Mouse (Mus musculus) CH12F3 (cell line): ENCODE results near the gene Timm50.

ENCODE experiments used
- in situ Hi-C: fragments of 300-500 bp; cut with MboI; formaldehyde crosslinking; loops from 2 replicates; pipeline ENCODE4 v1.14.3; 2020; ENCODE audit warnings: low sequenced_read_pairs

The Timm50 gene

DNA sequence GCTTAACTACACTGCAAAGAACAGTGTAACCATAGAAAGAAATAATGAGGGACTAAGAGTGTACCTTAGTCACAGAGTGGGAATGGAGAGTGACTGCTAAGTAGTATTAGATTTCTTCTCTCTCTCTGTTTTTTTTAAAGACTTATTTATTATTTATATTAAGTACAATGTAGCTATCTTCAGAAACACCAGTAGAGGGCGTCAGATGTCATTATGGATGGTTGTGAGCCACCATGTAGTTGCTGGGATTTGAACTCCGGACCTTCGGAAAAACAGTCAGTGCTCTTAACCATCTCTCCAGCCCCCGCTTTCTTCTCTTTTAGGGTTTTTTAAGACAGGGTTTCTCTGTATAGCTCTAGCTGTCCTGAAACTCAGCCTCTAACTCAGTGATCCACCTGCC lies 14.6 kb upstream of the Timm50 start:
- in situ Hi-C loops = no loop called here

DNA sequence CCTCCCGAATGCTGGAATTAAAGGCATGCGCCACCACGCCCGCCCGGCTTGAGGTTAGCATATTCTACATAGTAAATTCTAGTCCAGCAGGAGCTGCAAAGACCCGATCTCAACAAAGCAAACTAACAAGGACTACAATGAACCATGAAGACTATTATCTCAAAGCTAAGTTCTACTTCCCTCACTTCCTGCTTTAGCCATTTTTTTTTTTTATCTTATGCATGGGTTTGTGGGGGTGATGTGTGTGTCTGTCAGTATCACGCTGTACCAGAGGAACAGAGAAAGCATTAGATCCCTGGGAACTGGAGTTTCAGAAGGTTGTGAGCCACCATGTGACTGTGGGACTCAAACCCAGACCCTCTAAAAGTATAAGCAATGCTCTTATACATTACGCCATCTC lies 13.4 kb upstream of the Timm50 start:
- in situ Hi-C loops = no loop called here

DNA sequence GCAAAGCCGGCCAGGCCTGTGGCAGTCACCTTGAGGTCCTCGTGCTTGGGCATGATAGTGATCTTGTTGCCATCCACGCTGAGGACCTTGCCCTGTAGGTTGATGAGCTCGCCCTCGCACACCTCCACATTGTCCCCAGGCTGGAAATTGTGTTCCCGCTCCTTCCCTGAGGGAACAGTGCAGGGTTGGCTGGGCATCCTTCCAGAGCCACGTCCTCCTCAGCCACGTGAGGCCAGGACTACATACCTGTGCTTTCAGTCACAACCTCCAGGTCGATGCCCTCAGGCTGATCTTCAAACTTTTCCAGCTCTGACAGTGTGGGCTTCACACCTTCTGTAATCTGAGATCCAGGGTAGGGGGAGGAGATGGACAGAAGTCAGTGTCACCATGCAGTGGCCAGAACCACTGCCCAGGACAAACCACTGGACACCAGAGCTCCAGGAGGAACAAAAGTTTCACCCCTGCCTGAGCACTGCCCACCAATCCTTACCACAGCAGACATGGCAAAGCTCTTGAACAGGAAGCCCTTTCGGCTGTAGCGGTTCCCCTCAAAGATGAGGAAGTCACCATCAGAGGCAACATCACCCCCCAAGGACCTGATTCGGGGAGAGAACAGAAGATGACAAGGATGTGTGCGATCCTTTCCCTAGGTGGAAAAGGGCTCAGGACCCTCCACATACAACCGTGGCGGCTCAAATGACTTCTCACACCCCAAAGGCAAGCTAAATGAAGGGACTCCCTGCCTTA lies 10.3 kb upstream of the Timm50 start:
- in situ Hi-C loops = no loop called here

DNA sequence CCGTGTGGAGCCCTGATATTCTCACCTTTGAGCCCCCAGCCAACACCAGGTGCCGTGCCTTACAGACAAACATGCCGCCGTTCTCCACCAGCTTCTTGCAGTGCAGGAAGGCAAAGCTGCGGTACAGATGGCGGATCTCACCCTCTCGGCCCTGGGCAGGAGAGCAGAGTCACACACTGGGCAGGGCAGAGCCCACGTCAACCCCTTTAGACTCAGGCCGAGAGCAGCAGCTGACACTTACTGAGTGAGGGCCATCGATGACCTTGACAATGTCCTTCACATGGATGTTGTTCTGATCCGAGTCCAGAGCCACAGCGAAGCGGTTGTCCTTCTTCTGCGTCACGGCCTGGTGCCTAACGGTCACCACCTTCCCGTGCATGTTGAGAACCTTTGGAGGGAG lies 6.8 kb upstream of the Timm50 start:
- in situ Hi-C loops = no loop called here

DNA sequence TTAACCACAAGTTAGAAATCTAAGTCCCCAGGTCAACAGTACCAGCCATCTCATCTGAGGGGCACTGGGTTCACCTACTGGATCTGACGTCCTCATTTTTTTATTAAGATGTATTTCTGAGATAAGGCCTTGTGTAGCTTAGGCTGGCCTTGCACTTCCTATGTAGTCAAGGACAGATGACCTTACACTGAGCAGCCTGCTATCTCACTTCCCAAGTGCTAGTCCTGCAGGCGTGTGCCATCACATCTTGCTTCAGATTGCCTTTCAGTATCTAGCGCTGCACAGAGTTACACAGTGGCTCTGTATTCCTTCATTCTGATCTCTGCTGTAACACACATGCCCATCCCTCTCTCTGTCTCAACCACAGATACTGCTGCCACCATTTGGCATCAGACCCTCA lies 6.2 kb upstream of the Timm50 start:
- in situ Hi-C loops = no loop called here

DNA sequence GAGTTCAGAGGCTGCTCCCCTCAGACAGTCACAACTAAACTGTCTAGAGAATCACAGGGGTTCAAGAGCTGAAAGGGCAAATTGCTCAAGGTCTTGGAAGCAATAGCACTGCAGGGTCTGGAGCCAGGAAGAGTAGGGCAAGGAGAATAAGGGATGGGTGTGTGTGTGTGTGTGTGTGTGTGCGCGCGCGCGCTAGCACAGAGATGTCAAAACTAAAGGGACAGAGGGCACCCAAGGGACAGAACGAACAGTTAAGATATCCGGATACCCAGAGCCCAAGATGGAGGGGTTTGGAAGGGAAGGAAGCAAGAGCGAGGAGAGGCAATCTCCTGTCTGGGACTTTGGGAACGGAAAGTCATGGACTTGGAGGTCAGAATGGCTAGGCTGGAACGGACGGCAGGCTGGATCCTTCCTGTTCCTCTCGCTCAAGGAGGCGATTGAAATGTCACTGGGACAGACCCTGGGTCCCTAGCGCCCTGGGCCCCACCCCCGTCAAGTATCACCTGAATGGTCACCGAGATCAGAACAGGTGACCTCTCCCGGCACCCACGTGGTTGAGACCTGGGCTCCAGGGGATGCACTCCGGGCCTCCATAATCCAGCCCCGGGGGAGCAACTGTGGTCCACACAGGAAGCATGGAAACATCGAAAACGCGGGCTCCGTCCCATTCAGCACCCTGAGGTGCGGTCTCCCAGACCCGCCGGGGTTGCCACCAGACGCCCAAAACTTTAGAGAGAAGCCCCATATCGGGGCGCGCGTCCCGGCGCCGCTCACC lies 534 bp downstream of the Timm50 start:
- in situ Hi-C loops = no loop called here

DNA sequence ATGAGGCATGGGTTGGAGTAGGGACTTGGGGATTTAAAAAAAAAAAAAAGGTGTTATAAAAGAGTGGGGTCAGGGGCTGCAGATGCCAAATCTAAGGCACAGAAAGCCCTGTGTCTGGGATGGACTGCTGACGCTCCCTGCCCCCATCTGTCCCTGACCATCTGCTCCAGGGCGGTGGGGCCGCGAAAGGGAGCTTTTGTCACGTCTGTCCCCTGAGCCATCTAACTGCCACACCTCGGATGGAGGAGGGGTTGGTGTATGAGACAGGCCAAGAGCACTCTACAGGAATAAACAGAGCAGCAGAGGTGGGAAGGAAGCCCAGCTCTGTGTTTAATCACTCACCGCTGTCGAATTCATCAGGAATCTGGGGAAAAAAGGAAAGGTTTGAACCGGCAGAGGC lies 2.1 kb downstream of the Timm50 start:
- in situ Hi-C loops = no loop called here

DNA sequence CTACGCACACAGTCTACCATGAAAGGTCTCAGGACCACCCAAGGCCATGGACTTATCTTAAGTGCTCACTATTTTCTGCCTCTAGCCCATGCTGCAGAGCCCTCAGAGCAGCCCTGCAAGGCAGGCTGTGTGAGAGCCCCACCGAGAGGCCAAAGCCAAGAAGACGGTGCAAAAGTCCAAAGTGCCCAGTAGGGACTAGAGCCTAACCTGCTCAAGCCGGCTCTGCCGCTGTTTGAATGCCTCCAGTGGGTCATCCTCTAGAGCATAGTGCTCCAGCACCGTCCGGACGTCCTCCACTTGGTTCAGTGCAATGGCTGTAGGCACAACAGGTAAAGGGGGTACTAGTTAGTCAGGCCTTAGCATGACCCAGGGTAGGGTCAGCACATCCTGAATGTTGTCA lies 5.7 kb downstream of the Timm50 start:
- in situ Hi-C loops = no loop called here

DNA sequence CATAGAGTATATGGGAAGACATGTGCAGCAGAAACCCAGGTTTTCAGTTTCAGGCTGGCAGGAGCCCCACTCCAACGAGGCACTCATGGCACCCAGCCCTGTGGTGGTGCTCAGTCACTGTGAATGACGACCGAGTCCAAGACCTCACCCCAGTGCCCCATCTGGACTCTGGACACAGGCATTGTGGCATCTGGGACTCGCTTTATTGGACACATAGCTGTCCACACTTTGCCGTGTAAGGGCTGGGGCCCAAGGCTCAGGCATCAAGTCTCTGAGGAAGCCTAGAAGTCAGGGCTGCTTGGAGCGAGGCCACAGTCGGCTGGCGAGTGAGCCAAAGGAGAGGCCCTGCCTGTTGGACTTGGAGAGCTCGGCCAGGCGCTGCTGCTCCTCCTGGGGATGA lies 6.2 kb downstream of the Timm50 start:
- in situ Hi-C loops = no loop called here

DNA sequence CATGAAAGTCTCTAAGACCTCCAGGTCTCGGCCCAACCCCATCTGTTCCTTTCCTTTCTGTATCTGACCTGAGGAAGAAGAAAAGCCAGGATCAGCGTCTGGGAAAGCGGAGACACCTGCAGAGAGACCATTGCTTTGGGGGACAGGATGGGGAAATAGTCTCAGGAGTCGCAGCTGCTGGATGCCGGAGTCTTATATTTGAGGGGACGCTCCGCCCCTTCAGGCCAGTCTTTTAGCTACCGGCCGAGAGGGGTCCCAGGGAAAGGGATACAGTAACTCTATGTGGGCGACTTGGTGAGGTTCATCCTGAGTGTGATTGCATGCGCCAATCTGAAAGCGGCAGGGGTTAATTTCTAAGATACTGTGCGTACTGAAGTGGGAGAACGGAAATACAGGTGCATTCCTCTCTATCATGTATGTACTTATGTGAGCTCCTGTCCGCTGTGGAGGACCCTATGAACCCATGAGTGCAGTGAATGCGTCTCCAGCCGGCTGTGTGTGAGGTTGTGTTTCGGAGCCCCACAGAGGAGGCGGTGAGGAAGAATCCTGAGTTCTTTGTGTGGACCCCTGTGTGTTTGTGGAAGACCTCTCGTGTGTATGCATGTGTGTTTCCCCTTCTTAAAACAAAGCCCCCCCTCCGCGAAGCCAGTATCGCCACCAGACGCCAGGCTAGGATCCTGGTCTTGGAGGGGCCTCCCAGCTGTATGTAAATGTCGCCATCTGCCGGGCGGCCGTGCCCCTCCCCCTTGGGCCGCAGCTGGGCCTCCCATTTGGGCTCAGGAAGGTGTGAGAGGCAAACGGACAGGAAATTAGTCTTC lies 10.0 kb downstream of the Timm50 start, which contains the start of gene Dll3:
TSS of gene Dll3 (minus strand) at position 623 of the 818 bp plus-strand sequence.
- in situ Hi-C loops = no loop called here

DNA sequence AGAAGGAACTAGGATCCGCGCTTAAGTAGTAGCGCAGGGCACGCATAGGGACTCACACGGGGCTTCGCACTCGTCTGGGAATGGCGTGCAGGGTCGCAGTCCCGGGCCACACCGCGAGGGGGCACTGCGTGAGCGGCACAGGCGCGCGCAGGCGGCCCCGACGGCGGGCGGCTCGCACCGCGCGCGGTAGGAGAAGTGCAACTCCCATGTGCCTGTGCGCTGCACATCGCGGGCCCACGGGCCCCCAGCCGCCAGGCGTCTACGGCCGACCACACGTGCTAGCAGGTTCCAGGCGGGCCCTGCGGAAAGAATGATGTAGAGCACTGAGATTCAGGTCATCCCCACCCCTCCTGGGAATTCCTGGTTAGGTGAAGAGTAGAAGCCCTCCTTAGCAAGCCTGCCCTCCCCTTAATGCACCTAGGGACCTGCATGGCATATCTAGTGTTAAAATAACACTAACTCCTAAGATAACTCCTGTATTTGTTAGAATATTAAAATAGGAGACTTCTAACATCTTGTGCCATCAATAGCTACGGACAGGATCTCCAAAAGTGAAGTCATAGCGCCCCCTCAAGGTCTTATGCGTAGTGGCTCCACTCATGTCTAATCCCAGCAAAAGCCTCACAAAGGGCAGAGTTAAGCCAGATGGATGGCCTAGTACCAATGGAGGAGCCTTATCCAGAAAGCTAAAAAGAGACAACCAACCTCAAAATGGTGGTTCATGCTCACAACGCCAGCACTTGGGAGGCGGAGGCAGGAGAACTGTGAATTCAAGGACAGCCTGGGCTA lies 12.8 kb downstream of the Timm50 start:
- in situ Hi-C loops = no loop called here

DNA sequence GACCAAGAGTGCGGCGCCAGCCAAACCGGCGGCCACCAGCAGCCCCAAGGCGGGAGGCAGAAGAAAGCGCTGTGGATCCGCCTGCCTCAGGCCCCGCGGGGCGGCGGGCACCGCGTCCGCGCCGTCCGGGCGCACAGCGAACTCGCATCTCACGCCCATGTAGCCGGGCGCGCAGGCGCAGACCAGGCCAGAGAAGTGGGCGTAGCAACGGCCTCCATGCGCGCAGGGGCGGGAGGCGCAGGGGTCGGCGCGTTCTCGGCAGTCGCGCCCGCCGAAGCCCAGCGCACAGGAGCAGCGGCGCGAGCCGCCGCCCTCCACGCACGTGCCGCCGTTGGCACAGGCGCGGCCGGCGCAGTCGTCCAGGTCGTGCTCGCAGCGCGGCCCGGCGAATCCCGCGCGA lies 17.4 kb downstream of the Timm50 start:
- in situ Hi-C loops = no loop called here

DNA sequence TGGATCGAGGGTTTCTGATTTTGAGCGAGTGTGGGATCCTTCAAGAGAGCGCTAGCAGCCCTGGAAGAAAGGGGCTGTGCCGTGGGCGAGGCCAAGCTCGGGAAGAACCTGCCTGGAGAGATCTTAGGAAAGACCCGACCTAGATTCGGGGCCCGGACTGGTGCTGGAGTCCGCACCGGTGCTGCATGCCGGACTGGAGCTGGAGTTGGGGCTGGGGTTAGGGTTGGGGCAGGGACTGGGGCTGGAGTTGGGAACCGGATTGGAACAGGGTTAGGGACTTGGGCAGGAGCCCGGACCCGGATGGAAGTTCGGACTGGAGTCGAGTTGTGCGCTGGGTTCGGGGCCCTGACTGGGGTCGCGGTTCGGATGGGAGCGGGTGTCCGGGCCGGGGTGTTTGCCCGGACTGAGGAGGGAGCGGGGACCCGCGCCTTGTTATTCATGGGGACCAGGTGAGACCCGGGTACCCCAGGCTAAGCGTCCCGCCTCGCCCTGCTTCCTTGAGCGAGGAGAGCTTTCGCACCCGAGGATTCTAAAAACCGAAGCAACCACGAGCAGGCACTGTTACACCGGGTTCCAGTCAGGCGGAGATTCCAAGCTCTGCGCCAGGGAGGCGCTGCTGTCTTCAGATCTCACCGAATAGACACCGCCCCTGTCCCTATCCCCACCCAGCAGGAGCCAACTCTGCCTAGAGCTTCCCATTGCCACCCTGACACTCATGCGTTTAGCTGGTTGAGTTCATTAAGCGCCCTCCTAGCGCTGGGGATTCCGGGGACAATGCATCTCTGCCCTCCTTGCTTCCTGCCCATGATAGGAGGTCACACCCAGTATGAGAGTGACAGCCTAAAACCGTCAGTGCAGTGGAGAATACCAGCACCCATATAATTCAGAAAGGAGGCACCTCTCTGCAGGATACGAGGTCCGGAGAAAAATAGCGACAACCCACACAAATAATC lies 21.0 kb downstream of the Timm50 start, which contains the start of gene Selenov:
TSS of gene Selenov (minus strand) at position 549 of the 953 bp plus-strand sequence.
- in situ Hi-C loops = no loop called here

DNA sequence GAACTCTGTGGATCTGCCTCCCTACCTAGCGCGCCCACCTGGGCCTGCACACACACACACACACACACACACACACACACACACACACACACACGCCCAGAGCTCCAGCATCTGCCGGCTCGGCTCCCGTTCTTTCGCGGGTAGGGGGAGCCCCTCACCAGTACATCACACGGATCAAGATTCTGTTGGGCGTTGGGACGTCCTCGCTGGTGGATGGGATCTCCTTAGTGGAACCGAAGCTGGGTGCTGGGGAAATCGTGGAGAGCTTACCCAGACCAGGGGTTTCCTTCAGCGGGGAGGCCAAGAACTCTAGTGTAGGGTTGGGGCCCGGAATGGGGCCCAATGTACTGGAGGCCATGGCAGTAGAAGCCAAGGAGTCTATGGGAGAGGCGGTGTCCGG lies 21.7 kb downstream of the Timm50 start:
- in situ Hi-C loops = no loop called here

DNA sequence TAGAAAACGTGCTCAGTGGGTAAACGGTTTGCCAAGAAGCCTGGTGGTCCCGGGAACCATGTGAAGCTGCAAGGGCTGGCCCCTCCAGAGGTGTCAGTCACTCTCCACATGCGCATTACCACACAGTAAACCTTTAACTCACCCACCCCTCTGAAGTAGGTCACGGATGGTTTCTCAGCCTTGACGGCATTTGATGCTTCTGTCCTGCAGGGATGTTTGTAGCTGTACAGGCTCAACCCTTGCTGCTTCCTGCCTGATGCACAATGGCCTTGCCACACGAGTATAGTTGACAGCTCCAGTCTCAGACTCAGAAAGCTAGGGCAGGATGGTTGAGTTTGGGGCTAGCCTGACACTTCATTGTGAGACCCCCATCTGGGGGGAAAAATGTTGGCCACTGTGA lies 31.2 kb downstream of the Timm50 start:
- in situ Hi-C loops = no loop called here

DNA sequence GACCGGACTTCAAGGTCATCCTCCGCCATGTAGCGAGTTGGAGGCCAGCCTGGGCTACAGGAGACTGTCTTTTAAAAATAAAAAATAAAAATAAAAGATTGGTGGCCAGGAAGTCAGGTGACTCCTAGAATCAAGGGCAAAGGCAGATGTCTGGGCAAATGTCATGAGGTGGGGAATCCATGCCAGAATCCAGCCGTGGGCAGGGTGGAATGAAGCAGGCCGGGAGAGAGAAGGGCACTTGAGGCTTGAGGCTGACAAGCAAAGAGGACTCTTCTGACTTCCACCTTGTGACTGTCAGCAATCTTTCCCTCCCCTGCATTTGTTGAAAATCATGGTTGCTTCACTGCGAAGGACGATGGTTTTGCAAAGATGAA lies 33.6 kb downstream of the Timm50 start:
- in situ Hi-C loops = no loop called here

DNA sequence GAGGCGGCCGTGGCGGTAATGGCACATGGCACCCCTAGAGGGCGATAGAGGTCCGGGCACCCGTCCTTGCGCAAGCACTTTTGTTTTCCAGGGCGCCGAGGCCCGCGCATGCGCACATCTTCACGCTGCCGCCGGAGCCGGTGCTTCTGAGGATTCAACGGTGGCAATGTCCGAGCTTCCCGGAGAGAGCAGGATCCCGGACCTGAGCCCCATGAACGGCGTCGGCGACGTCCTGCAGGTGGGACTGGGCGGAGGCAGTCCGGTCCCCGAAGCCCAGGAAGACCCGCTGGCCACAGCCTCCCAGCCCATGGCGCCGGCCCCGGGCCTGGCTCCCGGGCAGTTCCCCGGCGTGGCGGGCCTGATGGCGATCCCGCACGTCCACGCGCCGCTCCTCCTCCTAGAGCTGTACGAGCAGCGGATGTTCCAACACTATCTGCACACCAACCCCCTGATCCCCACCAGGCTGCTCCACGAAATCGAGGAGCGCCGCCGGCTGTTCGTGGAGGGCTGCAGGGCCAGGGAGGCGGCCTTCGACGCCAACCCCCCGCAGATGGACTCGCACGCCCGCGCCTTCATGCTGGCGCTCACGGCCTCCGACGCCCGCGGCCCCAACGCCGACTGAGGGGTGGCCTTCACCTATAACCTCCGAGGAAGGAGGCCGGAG lies 34.1 kb downstream of the Timm50 start, which contains the start of gene Eid2b:
TSS of gene Eid2b (plus strand) at position 125 of the 664 bp plus-strand sequence.
- in situ Hi-C loops = no loop called here

DNA sequence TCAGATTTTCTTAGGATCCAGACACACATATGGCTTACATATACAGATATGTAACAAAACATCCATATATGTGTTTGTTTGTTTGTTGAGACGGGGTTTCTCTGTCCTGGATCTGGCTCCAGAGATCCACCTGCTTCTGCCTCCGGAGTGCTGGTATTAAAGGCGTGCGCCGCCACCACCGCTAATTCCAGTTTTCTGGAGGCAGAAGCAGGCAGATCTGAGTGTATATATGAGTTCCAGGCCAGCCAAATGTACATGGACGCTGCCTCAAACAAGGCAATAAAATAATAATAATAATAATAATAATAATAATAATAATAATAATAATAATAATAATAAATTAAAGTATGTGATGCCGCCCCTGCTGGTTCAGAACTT lies 34.6 kb downstream of the Timm50 start:
- in situ Hi-C loops = no loop called here

DNA sequence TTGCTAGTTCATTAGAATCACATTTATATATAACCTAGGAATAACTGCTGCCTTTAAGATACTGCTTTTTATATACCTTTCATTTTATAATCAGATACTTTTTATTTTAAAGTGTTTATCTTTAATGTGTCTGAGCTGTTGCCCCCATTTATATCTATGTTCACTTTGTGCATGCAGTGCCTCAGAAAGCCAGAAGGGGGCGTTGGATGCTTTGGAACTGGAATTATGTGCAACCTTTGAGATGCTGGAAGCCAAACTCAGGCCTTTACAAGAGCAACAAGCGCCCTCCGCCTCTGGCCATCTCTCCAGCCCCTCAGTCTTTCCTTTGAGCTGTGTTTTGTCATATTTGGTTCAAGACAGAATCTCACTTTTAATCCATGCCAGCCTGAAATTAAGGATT lies 40.1 kb downstream of the Timm50 start:
- in situ Hi-C loops = no loop called here
